Mouse (Mus musculus): ENCODE data around the gene Evi5. TPM values are rescaled to one million over a fixed set of nuclear protein-coding genes. Genes with fewer than 3 reads are reported as not detected.

Gene Evi5
- polyA plus RNA-seq, 1 experiment from 2014 or later, result 46.5 TPM

- Histone ChIP-seq H3K4me1 (ENCODE audit: control insufficient read depth, insufficient read depth, low read length) (no peaks in the 10 kb centered on the region), H3K27me3 (ENCODE audit: control insufficient read depth, insufficient read depth, low read depth, low read length) (no peaks in the 10 kb centered on the region), H3K9ac (ENCODE audit: low read depth, low read length) (no peak overlapping the region), H3K36me3 (ENCODE audit: control insufficient read depth, insufficient read depth, low read length) (no peaks in the 10 kb centered on the region), H3K4me3 (ENCODE audit: low read depth, low read length) (no peak overlapping the region), H3K9me3 (replicated peaks; ENCODE audit: control insufficient read depth, low read length, poor library complexity, severe bottlenecking) (no peaks in the 10 kb centered on the region), H3K27ac (ENCODE audit: low read length) (no peak overlapping the region), H3K4me2 (ENCODE audit: low read length) (no peak overlapping the region)
- ATAC-seq, result no peak
- WGBS, result 90% methylated on average over 5 of the region's 5 CpGs
Measured at GRCm38 (mm10) chr5:107880710-107881109, 5.8 kb upstream of the Evi5 start.

GRCm38 (mm10) chr5:107877053-107877452 is 2.1 kb upstream of the Evi5 start:
- H3K4me3 ChIP-seq (ENCODE audit: low read depth, low read length), result no peak overlapping the region
- no peaks in the 10 kb centered on the region for H3K9me3 ChIP-seq (replicated peaks; ENCODE audit: control insufficient read depth, low read length, poor library complexity, severe bottlenecking)
- H3K27me3 ChIP-seq (ENCODE audit: control insufficient read depth, insufficient read depth, low read depth, low read length), result no peaks in the 10 kb centered on the region
- H3K9ac ChIP-seq (ENCODE audit: low read depth, low read length), result no peak overlapping the region
- no peaks in the 10 kb centered on the region for H3K4me1 ChIP-seq (ENCODE audit: control insufficient read depth, insufficient read depth, low read length)
- H3K27ac ChIP-seq (ENCODE audit: low read length), result no peak overlapping the region
- WGBS, result 90% methylated on average over 1 of the region's 1 CpGs
- no peaks in the 10 kb centered on the region for H3K36me3 ChIP-seq (ENCODE audit: control insufficient read depth, insufficient read depth, low read length)
- H3K4me2 ChIP-seq (ENCODE audit: low read length), result no peak overlapping the region
- no peak for ATAC-seq

GRCm38 (mm10) chr5:107875261-107875611 is 329 bp upstream of the Evi5 start:
- H3K9me3 ChIP-seq (replicated peaks; ENCODE audit: control insufficient read depth, low read length, poor library complexity, severe bottlenecking), result no peaks in the 10 kb centered on the region
- no peak overlapping the region for H3K27ac ChIP-seq (ENCODE audit: low read length)
- H3K4me1 ChIP-seq (ENCODE audit: control insufficient read depth, insufficient read depth, low read length), result no peaks in the 10 kb centered on the region
- ATAC-seq, result no peak
- H3K9ac ChIP-seq (ENCODE audit: low read depth, low read length), result no peak overlapping the region
- H3K27me3 ChIP-seq (ENCODE audit: control insufficient read depth, insufficient read depth, low read depth, low read length), result no peaks in the 10 kb centered on the region
- no peaks in the 10 kb centered on the region for H3K36me3 ChIP-seq (ENCODE audit: control insufficient read depth, insufficient read depth, low read length)
- no peak overlapping the region for H3K4me2 ChIP-seq (ENCODE audit: low read length)
- H3K4me3 ChIP-seq (ENCODE audit: low read depth, low read length), result no peak overlapping the region

GRCm38 (mm10) chr5:107873886-107874302 is 1.0 kb downstream of the Evi5 start:
- Histone ChIP-seq H3K27ac (ENCODE audit: low read length) (no peak overlapping the region), H3K9ac (ENCODE audit: low read depth, low read length) (no peak overlapping the region), H3K36me3 (ENCODE audit: control insufficient read depth, insufficient read depth, low read length) (no peaks in the 10 kb centered on the region), H3K4me1 (ENCODE audit: control insufficient read depth, insufficient read depth, low read length) (no peaks in the 10 kb centered on the region), H3K9me3 (replicated peaks; ENCODE audit: control insufficient read depth, low read length, poor library complexity, severe bottlenecking) (no peaks in the 10 kb centered on the region), H3K4me3 (ENCODE audit: low read depth, low read length) (no peak overlapping the region), H3K4me2 (ENCODE audit: low read length) (no peak overlapping the region), H3K27me3 (ENCODE audit: control insufficient read depth, insufficient read depth, low read depth, low read length) (no peaks in the 10 kb centered on the region)
- ATAC-seq, result no peak
- 69% methylated on average over 7 of the region's 7 CpGs for WGBS

- ATAC-seq, result no peak
- 88% methylated on average over 6 of the region's 6 CpGs for WGBS
- no peaks in the 10 kb centered on the region for H3K9me3 ChIP-seq (replicated peaks; ENCODE audit: control insufficient read depth, low read length, poor library complexity, severe bottlenecking)
Measured at GRCm38 (mm10) chr5:107873330-107873729, 1.6 kb downstream of the Evi5 start.

GRCm38 (mm10) chr5:107869701-107870100 is 5.2 kb downstream of the Evi5 start:
- H3K36me3 ChIP-seq (ENCODE audit: control insufficient read depth, insufficient read depth, low read length), result no peaks in the 10 kb centered on the region
- no peak overlapping the region for H3K27ac ChIP-seq (ENCODE audit: low read length)
- WGBS, result 60% methylated on average over 2 of the region's 2 CpGs
- H3K9me3 ChIP-seq (replicated peaks; ENCODE audit: control insufficient read depth, low read length, poor library complexity, severe bottlenecking), result no peaks in the 10 kb centered on the region
- H3K4me2 ChIP-seq (ENCODE audit: low read length), result no peak overlapping the region
- no peaks in the 10 kb centered on the region for H3K27me3 ChIP-seq (ENCODE audit: control insufficient read depth, insufficient read depth, low read depth, low read length)
- no peak overlapping the region for H3K4me3 ChIP-seq (ENCODE audit: low read depth, low read length)
- H3K9ac ChIP-seq (ENCODE audit: low read depth, low read length), result no peak overlapping the region
- no peak for ATAC-seq
- H3K4me1 ChIP-seq (ENCODE audit: control insufficient read depth, insufficient read depth, low read length), result peaks cover 8% of the 10 kb centered on the region

More at GRCm38 (mm10) chr5:107873330-107873729, 1.6 kb downstream of the Evi5 start:
- Histone ChIP-seq H3K27me3 (ENCODE audit: control insufficient read depth, insufficient read depth, low read depth, low read length) (no peaks in the 10 kb centered on the region), H3K36me3 (ENCODE audit: control insufficient read depth, insufficient read depth, low read length) (no peaks in the 10 kb centered on the region), H3K4me1 (ENCODE audit: control insufficient read depth, insufficient read depth, low read length) (no peaks in the 10 kb centered on the region), H3K27ac (ENCODE audit: low read length) (no peak overlapping the region), H3K9ac (ENCODE audit: low read depth, low read length) (no peak overlapping the region), H3K4me3 (ENCODE audit: low read depth, low read length) (no peak overlapping the region), H3K4me2 (ENCODE audit: low read length) (no peak overlapping the region)

GRCm38 (mm10) chr5:107868905-107869424 is 5.9 kb downstream of the Evi5 start:
- Histone ChIP-seq H3K9me3 (replicated peaks; ENCODE audit: control insufficient read depth, low read length, poor library complexity, severe bottlenecking) (no peaks in the 10 kb centered on the region), H3K4me2 (ENCODE audit: low read length) (peak overlapping the region; percentile 52), H3K36me3 (ENCODE audit: control insufficient read depth, insufficient read depth, low read length) (no peaks in the 10 kb centered on the region), H3K27ac (ENCODE audit: low read length) (peak overlapping the region; percentile 92), H3K4me1 (ENCODE audit: control insufficient read depth, insufficient read depth, low read length) (peaks cover 8% of the 10 kb centered on the region), H3K4me3 (ENCODE audit: low read depth, low read length) (peak overlapping the region; percentile 80), H3K27me3 (ENCODE audit: control insufficient read depth, insufficient read depth, low read depth, low read length) (no peaks in the 10 kb centered on the region), H3K9ac (ENCODE audit: low read depth, low read length) (peak overlapping the region; percentile 83)
- peak; percentile 98 for ATAC-seq
- WGBS, result under 1% methylated on average over 57 of the region's 58 CpGs

- H3K4me2 ChIP-seq (ENCODE audit: low read length), result peak overlapping the region; percentile 52
- H3K36me3 ChIP-seq (ENCODE audit: control insufficient read depth, insufficient read depth, low read length), result no peaks in the 10 kb centered on the region
- peaks cover 8% of the 10 kb centered on the region for H3K4me1 ChIP-seq (ENCODE audit: control insufficient read depth, insufficient read depth, low read length)
- under 1% methylated on average over 33 of the region's 82 CpGs for WGBS
- peak; percentile 83 for ATAC-seq
- H3K9ac ChIP-seq (ENCODE audit: low read depth, low read length), result peak overlapping the region; percentile 83
- H3K27me3 ChIP-seq (ENCODE audit: control insufficient read depth, insufficient read depth, low read depth, low read length), result no peaks in the 10 kb centered on the region
- peak overlapping the region; percentile 80 for H3K4me3 ChIP-seq (ENCODE audit: low read depth, low read length)
- H3K27ac ChIP-seq (ENCODE audit: low read length), result peak overlapping the region; percentile 92
- H3K9me3 ChIP-seq (replicated peaks; ENCODE audit: control insufficient read depth, low read length, poor library complexity, severe bottlenecking), result no peaks in the 10 kb centered on the region
Measured at GRCm38 (mm10) chr5:107867970-107868904, 6.7 kb downstream of the Evi5 start.
